Mouse (Mus musculus) hindbrain, embryonic 16.5 days (tissue): ENCODE measurements around the gene Pus7l. TPM values are rescaled to one million over a fixed set of nuclear protein-coding genes. Genes with fewer than 3 reads are reported as not detected.

Source experiments
- ATAC-seq: fragments of 200-750 bp; cut with Nextera tagmentation; 2 replicates; pipeline ENCODE4 v1.8.0; 2017; ENCODE audit warnings: moderate TSS enrichment, moderate library complexity
- H3K27ac ChIP-seq: fragments of 300-500 bp; sonication (generic); 2 replicates; pipeline ENCODE4 v1.5.1; 2014; ENCODE audit warnings: low read depth, mild to moderate bottlenecking, control low read depth, low read length, moderate library complexity
- H3K27me3 ChIP-seq: fragments of 300-500 bp; sonication (generic); replicated peaks from 2 replicates; pipeline ENCODE4 v1.6.1; 2014; ENCODE audit warnings: low read length; ENCODE audit not compliant: control insufficient read depth, insufficient read depth
- H3K36me3 ChIP-seq: fragments of 300-500 bp; sonication (generic); 2 replicates; pipeline ENCODE4 v1.6.1; 2014; ENCODE audit warnings: mild to moderate bottlenecking, low read length, moderate library complexity, mixed read lengths; ENCODE audit not compliant: control insufficient read depth, insufficient read depth
- H3K4me1 ChIP-seq: fragments of 300-500 bp; sonication (generic); 2 replicates; pipeline ENCODE4 v1.6.1; 2014; ENCODE audit warnings: low read depth, low read length; ENCODE audit not compliant: control insufficient read depth, insufficient read depth
- H3K4me2 ChIP-seq: fragments of 300-500 bp; sonication (generic); 2 replicates; pipeline ENCODE4 v1.6.1; 2014; ENCODE audit warnings: mild to moderate bottlenecking, low read length, control low read depth, moderate library complexity
- H3K4me3 ChIP-seq: fragments of 300-500 bp; sonication (generic); 2 replicates; pipeline ENCODE4 v1.5.1; 2014; ENCODE audit warnings: mild to moderate bottlenecking, low read length, control low read depth, moderate library complexity
- H3K9ac ChIP-seq: fragments of 300-500 bp; sonication (generic); 2 replicates; pipeline ENCODE4 v1.6.1; 2014; ENCODE audit warnings: low read depth, mild to moderate bottlenecking, control low read depth, low read length, moderate library complexity
- H3K9me3 ChIP-seq: fragments of 300-500 bp; sonication (generic); 2 replicates; pipeline ENCODE4 v1.6.1; 2014; ENCODE audit warnings: mild to moderate bottlenecking, low read length, moderate library complexity; ENCODE audit not compliant: control insufficient read depth
- WGBS: fragments of 180-500 bp; shearing (Covaris S2); extraction: QIAGEN DNeasy Blood & Tissue Kit; methylation state at CpG from one replicate; pipeline ENCODE4 v1.1.7; 2014; 5-methylcytosine and 5-hydroxymethylcytosine counted together
- polyA plus RNA-seq: library from polyadenylated mRNA; unstranded; fragments of >200 nt; fragmentation: Nextera tagmentation; extraction: Ambion mirVana; gene quantifications from 2 replicates; pipeline ENCODE4 v1.2.1, GENCODE M21; 2015

The Pus7l gene
- polyA plus RNA-seq: 6.0 and 6.1 TPM in 2 replicates

DNA sequence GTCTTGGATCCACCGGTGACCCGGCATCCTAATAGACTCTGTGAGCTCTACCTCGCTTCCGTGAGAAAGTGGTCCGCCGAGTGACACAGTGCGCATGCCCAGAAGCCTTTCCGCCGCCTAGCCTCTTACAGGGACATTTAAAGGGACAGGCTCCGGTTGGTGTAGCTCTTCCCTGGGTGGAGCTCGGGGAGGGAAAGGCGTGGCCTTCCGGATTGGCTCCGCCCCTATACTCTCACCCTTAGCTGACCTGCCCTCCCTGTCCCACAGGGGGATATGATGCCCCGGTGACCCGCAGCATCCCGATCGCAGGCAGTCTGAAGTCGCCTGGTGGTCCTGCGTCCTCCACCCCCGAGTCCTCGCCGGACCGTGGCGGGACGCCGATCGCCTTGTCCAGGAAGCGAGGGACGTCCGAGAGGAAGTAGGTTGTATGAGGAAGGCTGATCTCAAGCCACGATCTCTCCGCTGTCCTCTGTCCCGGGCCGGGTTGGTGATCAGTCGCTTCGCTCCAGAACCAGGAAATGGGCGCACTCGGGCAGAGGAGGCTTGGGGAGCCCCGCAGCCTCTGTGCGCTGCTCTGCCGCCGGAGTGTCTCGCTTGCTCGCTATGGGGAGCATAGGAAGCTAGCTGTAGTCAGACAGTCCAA, at the start of gene Pus7l, which contains the start of gene Irak4:
TSS of gene Pus7l (minus strand) at position 139 of the 643 bp plus-strand sequence.
TSS of gene Irak4 (plus strand) at position 235 of the 643 bp plus-strand sequence.
- WGBS: under 1% methylated on average over 44 of the region's 45 CpGs
- no peaks in the 10 kb centered on the region for H3K27me3 ChIP-seq
- H3K9ac ChIP-seq: peak within 1 kb of the TSS; percentile 73
- H3K36me3 ChIP-seq: no peaks in the 10 kb centered on the region
- H3K4me2 ChIP-seq: peak within 1 kb of the TSS; percentile 96
- ATAC-seq: peak; percentile 99
- peak within 1 kb of the TSS; percentile 70 for H3K27ac ChIP-seq
- peak within 1 kb of the TSS; percentile 93 for H3K4me3 ChIP-seq
- H3K9me3 ChIP-seq: no peaks in the 10 kb centered on the region
- peaks cover 5% of the 10 kb centered on the region for H3K4me1 ChIP-seq

DNA sequence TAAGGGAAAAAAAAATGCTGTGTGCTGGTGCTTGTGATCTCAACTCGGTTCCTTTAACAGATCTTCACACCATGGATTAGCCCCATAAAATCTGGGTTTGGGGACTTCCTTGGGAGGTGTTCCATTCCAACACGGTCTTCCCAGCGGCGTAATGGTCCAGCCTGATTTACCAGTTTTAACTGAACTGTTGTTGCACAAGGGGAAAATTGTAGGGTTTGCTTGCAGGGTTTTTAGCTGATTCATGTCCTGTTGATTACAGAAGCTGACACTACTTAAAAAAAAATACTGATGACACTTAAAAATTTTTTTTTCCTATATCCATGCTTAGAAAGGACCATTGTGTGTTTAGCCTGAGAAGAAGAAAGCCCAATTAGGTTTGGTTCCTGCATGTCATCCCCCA, 48.0 kb upstream of the Pus7l start:
- Histone ChIP-seq H3K4me3 (no peak overlapping the region), H3K9ac (no peak overlapping the region), H3K36me3 (no peaks in the 10 kb centered on the region), H3K4me1 (peaks cover 9% of the 10 kb centered on the region), H3K4me2 (no peak overlapping the region), H3K9me3 (no peaks in the 10 kb centered on the region), H3K27me3 (no peaks in the 10 kb centered on the region), H3K27ac (no peak overlapping the region)
- no peak for ATAC-seq
- 90% methylated on average over 4 of the region's 4 CpGs for WGBS

DNA sequence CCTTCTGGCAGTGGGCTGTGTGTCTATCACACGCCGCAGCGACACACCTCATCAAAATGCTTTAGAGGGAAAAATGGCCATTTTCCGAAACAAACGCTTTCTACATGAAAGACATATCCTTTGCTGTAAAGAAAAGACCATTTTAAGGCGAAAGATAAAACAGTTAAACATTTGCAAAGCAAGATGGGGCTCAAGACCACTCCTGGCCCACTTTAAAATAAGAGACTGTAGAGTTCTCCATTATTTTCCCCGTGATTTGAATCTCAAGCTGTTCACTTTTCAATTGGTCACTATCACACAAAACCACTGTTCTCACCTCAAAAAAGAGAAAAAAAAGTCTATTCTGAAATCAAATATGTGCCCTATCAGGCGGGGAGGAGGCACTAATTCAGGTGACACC, 46.7 kb upstream of the Pus7l start:
- no peaks in the 10 kb centered on the region for H3K27me3 ChIP-seq
- ATAC-seq: peak; percentile 34; the same call in 1 of the 2 replicates
- H3K27ac ChIP-seq: peak overlapping the region; percentile 29; the same call in 1 of the 2 replicates
- H3K9ac ChIP-seq: peak overlapping the region; percentile 56
- H3K4me2 ChIP-seq: peak overlapping the region; percentile 58
- 11% methylated on average over 8 of the region's 8 CpGs for WGBS
- peaks cover 2% of the 10 kb centered on the region; the same call in 1 of the 2 replicates for H3K36me3 ChIP-seq
- peaks cover 11% of the 10 kb centered on the region for H3K4me1 ChIP-seq
- H3K9me3 ChIP-seq: no peaks in the 10 kb centered on the region
- H3K4me3 ChIP-seq: peak overlapping the region; percentile 89

DNA sequence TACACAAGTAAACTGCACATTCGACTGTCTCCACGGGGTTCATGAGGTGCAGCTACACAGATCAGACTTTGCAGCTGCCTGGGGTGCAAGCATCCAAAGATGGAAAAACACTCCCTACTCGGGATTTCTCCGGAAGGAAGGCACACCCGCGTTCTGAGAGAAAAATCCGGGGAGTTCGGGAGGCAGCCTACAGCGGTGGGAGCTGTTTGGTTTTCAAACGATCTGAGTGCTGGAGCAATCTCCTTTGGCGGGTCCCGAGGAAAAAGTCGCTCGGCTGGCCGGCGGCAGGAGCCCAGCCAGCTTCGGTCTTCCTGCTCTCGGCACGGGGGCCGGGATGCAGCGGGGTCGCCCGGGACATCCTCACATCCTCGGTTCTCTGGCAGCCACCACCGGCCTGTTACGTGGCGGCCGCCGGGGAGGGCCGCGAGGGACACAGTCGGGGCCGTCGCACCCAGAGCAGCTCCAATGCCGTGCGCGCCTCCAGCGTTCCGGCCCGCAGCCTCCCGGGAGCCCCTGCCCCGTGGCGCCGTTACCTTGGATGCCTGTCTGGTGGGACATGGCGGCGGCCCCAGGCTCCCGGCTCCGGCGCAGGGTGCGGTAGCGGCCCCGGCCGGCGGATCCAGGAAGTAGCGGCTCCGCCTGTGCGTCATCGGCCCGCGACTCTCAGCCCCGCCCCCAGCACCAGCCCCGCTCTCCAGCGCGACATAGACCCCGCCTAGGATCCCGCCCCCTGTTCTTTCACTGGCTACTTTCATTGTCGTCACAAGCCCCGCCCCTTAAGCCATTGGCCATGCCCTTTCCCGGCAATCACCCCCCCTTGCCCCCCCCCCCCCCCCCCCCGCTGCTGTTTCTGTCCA, 46.1 kb upstream of the Pus7l start, which contains the start of gene Twf1:
TSS of gene Twf1 (minus strand) at position 671 of the 857 bp plus-strand sequence.
- Histone ChIP-seq H3K27ac (peak within 1 kb of the TSS; percentile 90), H3K9ac (peak within 1 kb of the TSS; percentile 95), H3K36me3 (peaks cover 4% of the 10 kb centered on the region), H3K9me3 (no peaks in the 10 kb centered on the region), H3K4me3 (peak within 1 kb of the TSS; percentile 89), H3K4me2 (peak within 1 kb of the TSS; percentile 80), H3K4me1 (peaks cover 11% of the 10 kb centered on the region), H3K27me3 (no peaks in the 10 kb centered on the region)
- ATAC-seq: peak; percentile 99
- under 1% methylated on average over 51 of the region's 70 CpGs for WGBS

DNA sequence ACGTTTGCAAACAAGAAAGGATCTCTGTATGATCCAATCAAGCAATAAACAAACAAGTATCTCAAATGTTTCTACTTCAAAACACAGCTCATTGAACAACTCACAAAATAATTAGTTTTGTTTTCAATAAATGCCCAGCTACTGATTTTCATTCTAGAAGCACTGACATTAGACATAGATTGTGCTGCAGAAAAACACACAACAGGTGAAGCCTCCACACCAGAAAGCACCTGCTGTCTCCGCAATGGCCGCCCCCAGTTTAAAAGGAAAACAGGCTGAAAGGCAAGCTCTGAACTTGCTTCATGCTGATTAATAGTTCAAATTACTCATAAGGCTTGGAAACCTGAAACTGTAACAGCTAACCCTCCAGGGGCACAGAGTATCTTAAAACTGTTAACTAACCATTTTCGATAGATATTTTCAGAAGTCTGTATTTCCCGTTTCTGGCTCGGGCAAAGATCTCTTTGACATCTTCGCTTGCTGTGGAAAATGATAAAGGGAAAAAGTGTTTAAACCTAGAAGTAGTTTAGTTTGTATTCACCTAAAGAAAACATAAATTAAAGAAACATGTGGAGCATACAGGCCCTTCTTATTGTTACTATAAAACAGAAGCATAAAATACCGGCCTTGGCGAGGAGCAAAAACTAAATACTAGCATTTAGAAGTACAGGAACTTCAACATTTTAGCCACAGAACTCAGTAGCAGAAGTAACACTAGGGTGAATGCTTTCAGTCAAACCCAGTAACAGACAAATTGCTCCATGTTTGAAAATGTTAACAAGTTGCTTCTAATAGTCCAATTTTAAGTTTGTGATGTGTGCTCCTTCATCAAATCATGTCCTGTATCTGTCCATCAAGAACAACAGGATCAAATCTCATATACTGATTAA, 44.7 kb upstream of the Pus7l start:
- ATAC-seq: no peak
- Histone ChIP-seq H3K27me3 (no peaks in the 10 kb centered on the region), H3K27ac (no peak overlapping the region), H3K4me3 (no peak overlapping the region; the same call in 1 of the 2 replicates), H3K4me2 (peak overlapping the region; percentile 80), H3K4me1 (peaks cover 11% of the 10 kb centered on the region), H3K9ac (no peak overlapping the region), H3K36me3 (peaks cover 14% of the 10 kb centered on the region), H3K9me3 (no peaks in the 10 kb centered on the region)
- WGBS: 85% methylated on average over 9 of the region's 9 CpGs

DNA sequence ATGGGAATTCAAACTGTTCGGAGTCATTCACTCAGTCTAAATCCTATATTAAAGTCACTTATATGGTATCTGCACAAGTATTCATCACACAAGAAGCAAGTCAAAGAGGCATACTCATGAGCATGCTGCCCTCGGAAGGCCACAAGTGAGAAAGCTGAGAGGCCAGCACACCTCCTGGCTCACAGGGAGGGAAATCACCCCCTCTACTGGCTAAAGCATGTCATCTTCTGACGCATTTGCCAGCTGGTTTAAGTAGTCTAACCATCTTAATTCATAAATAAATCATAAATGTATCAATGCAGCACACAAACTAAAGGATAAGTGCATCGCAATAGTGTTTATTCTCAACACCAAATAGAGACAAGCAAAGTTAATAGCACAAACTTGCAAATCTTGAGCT, 41.4 kb upstream of the Pus7l start:
- WGBS: 83% methylated on average over 4 of the region's 4 CpGs
- no peak for ATAC-seq

DNA sequence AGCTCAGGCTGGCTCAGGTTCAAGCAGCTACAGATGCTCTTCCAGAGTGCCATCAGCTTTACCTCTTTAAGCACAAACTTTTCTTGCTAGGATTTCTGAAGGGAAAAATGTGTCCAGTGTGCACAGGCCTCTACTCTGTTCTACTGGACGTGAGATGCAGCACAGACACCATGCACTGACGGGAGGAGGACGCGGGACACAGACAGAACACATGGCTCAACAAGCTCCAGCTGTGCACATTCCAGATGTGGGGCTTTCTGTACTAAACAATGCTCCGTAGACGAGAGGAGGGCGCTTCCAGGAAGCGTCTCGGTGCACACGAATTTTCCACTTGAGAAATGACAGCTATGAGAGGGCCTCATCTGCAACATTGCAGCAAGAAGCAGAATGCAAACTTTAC, 39.8 kb upstream of the Pus7l start:
- Histone ChIP-seq H3K9me3 (no peaks in the 10 kb centered on the region), H3K27ac (no peak overlapping the region), H3K27me3 (no peaks in the 10 kb centered on the region), H3K4me1 (peaks cover 8% of the 10 kb centered on the region), H3K36me3 (peaks cover 38% of the 10 kb centered on the region), H3K4me3 (no peak overlapping the region), H3K9ac (no peak overlapping the region), H3K4me2 (no peak overlapping the region)
- no peak for ATAC-seq
- 87% methylated on average over 10 of the region's 10 CpGs for WGBS

More for the DNA sequence above, 41.4 kb upstream of the Pus7l start:
- H3K9ac ChIP-seq: no peak overlapping the region
- H3K4me2 ChIP-seq: no peak overlapping the region
- H3K4me1 ChIP-seq: peaks cover 11% of the 10 kb centered on the region
- H3K9me3 ChIP-seq: no peaks in the 10 kb centered on the region
- H3K36me3 ChIP-seq: peaks cover 34% of the 10 kb centered on the region
- H3K27ac ChIP-seq: no peak overlapping the region
- H3K27me3 ChIP-seq: no peaks in the 10 kb centered on the region
- no peak overlapping the region for H3K4me3 ChIP-seq

DNA sequence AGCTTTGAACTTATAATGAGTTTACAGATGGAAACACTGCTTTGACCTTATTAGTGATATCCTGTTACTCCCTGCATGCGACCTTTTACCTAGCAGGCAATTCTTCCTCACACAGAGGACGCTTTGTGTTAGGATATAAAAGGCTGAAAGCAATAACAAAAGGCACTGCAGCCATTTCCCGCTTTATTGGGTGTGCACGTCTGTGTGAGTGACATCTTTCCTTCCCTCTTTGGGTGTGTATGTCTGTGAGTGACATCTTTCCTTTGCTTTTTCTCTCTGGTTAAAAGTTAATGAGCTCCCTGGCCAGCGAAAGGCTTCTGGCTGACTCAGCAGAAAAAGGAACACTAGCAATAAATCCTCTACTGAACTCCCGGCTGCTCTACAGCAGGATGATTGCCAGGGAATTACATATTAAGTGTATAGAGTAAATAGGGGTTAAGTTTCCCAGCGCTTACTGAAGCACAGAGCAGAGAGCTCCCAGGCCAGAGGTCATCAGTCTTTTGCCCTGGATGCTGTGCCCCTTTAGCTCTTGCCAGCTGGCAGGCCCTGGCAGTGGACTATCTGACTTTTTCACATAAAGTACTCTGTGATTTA, 38.8 kb upstream of the Pus7l start:
- WGBS: 41% methylated on average over 7 of the region's 7 CpGs
- peaks cover 41% of the 10 kb centered on the region for H3K36me3 ChIP-seq

More for the DNA sequence above, 38.8 kb upstream of the Pus7l start:
- no peak overlapping the region for H3K27ac ChIP-seq
- H3K9me3 ChIP-seq: no peaks in the 10 kb centered on the region
- H3K9ac ChIP-seq: no peak overlapping the region
- H3K4me1 ChIP-seq: peaks cover 4% of the 10 kb centered on the region; the same call in 1 of the 2 replicates
- no peaks in the 10 kb centered on the region for H3K27me3 ChIP-seq
- no peak overlapping the region for H3K4me3 ChIP-seq
- ATAC-seq: no peak
- no peak overlapping the region for H3K4me2 ChIP-seq
